Mouse (Mus musculus) hindbrain, embryonic 10.5 days (tissue): ENCODE measurements at regions not wholly inside any gene's neighbourhood (a gene's known extent, or its start where the extent isn't known, plus 50 kb on each side); places are given as distances from the start of the nearest gene placed in this dataset.

Source experiments
- DNase-seq: peaks from one replicate; pipeline ENCODE4 v3.0.0-alpha.2; 2017; ENCODE audit warnings: low spot score
- H3K27ac ChIP-seq: fragments of 300-500 bp; sonication (generic); 2 replicates; pipeline ENCODE4 v1.5.1; 2016; ENCODE audit warnings: mild to moderate bottlenecking, moderate library complexity
- H3K27me3 ChIP-seq: fragments of 300-500 bp; sonication (generic); 2 replicates; pipeline ENCODE4 v1.6.1; 2016; ENCODE audit warnings: mild to moderate bottlenecking; ENCODE audit not compliant: poor library complexity, insufficient read depth, severe bottlenecking
- H3K36me3 ChIP-seq: fragments of 300-500 bp; sonication (generic); 2 replicates; pipeline ENCODE4 v1.6.1; 2016; ENCODE audit warnings: mild to moderate bottlenecking, moderate library complexity
- H3K4me1 ChIP-seq: fragments of 300-500 bp; sonication (generic); replicated peaks from 2 replicates; pipeline ENCODE4 v1.6.1; 2016; ENCODE audit warnings: mild to moderate bottlenecking
- H3K4me3 ChIP-seq: fragments of 300-500 bp; sonication (generic); 2 replicates; pipeline ENCODE4 v1.5.1; 2016; ENCODE audit warnings: mild to moderate bottlenecking, moderate library complexity
- H3K9me3 ChIP-seq: fragments of 300-500 bp; sonication (generic); 2 replicates; pipeline ENCODE4 v1.6.1; 2016; ENCODE audit warnings: mild to moderate bottlenecking, moderate library complexity
- WGBS: fragments of 180-500 bp; shearing (Covaris S2); methylation state at CpG from one replicate; pipeline ENCODE4 v1.1.7; 2016; 5-methylcytosine and 5-hydroxymethylcytosine counted together

GRCm38 (mm10) chr13:35463850-35464249 lies 195.8 kb upstream of the Cdyl start:
- Histone ChIP-seq H3K4me3 (no peak overlapping the region), H3K4me1 (no peaks in the 10 kb centered on the region), H3K9me3 (no peaks in the 10 kb centered on the region), H3K27ac (no peak overlapping the region), H3K36me3 (no peaks in the 10 kb centered on the region), H3K27me3 (no peaks in the 10 kb centered on the region)
- WGBS = 77% methylated on average over 2 of the region's 2 CpGs
- no peak for DNase-seq

- Histone ChIP-seq H3K4me3 (no peak overlapping the region), H3K4me1 (no peaks in the 10 kb centered on the region), H3K9me3 (no peaks in the 10 kb centered on the region), H3K27me3 (no peaks in the 10 kb centered on the region), H3K36me3 (no peaks in the 10 kb centered on the region), H3K27ac (no peak overlapping the region)
- DNase-seq = no peak
- 84% methylated on average over 11 of the region's 11 CpGs for WGBS
Measured at GRCm38 (mm10) chr13:35469361-35470198, 190.1 kb upstream of the Cdyl start.

GRCm38 (mm10) chr13:35478226-35478625 lies 181.4 kb upstream of the Cdyl start:
- no peak for DNase-seq
- H3K27me3 ChIP-seq = no peaks in the 10 kb centered on the region
- H3K9me3 ChIP-seq = no peaks in the 10 kb centered on the region
- no peaks in the 10 kb centered on the region for H3K36me3 ChIP-seq
- no peak overlapping the region for H3K27ac ChIP-seq
- WGBS = 89% methylated on average over 2 of the region's 2 CpGs
- H3K4me3 ChIP-seq = no peak overlapping the region
- no peaks in the 10 kb centered on the region for H3K4me1 ChIP-seq

DNA sequence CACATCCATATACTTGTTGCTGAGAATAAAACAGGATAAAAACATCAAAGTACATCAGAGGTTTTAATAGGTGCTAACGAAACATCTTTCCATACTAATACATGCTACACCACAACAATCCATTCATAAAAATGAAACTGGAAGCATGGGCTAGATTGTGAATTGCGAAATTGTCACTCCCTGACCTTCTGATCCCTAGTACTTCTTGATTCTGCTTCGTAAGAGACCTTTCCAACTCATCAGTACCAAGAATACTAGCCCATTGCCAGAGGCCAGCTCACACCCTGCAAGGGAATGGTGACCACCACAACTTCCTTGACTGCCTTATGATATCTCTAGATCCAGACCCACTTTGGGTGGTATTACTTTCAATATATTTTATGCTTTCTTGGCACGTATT lies 177.3 kb upstream of the Cdyl start:
- H3K27ac ChIP-seq = no peak overlapping the region
- H3K36me3 ChIP-seq = no peaks in the 10 kb centered on the region
- no peaks in the 10 kb centered on the region for H3K4me1 ChIP-seq
- H3K9me3 ChIP-seq = no peaks in the 10 kb centered on the region
- 90% methylated on average over 4 of the region's 4 CpGs for WGBS
- no peak overlapping the region for H3K4me3 ChIP-seq
- DNase-seq = no peak
- H3K27me3 ChIP-seq = no peaks in the 10 kb centered on the region

DNA sequence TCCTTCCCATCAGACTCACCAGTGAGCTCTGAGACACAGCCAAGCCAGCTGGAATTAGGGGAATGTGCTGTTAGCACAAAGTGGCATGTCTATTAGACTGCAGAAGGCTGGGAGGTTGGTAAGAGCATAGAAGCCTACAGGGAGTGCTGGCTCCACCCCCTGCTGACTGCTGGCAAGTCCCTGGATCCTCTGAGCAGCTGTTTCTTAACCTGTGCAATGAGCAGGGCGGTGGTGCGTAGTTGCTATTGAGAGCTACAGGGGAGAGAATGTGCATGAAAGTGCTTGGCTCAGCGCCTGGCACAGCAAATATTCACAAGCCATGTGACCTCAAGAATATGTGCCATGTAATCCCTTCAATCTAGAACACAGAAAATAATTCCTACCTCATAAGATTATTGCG lies 173.5 kb upstream of the Cdyl start:
- H3K4me1 ChIP-seq = no peaks in the 10 kb centered on the region
- H3K36me3 ChIP-seq = no peaks in the 10 kb centered on the region
- H3K27ac ChIP-seq = no peak overlapping the region
- WGBS = 88% methylated on average over 4 of the region's 4 CpGs
- no peaks in the 10 kb centered on the region for H3K27me3 ChIP-seq
- no peak for DNase-seq
- no peaks in the 10 kb centered on the region for H3K9me3 ChIP-seq
- no peak overlapping the region for H3K4me3 ChIP-seq

- no peak overlapping the region for H3K27ac ChIP-seq
Measured at GRCm38 (mm10) chr13:35499776-35500175, 159.9 kb upstream of the Cdyl start.

GRCm38 (mm10) chr13:35500891-35501290 lies 158.7 kb upstream of the Cdyl start:
- no peaks in the 10 kb centered on the region for H3K9me3 ChIP-seq
- no peaks in the 10 kb centered on the region for H3K27me3 ChIP-seq
- H3K4me3 ChIP-seq = no peak overlapping the region
- no peaks in the 10 kb centered on the region for H3K36me3 ChIP-seq
- WGBS = 59% methylated on average over 5 of the region's 5 CpGs
- H3K27ac ChIP-seq = no peak overlapping the region
- H3K4me1 ChIP-seq = peaks cover 15% of the 10 kb centered on the region
- DNase-seq = no peak

More at GRCm38 (mm10) chr13:35499776-35500175, 159.9 kb upstream of the Cdyl start:
- 94% methylated on average over 2 of the region's 2 CpGs for WGBS
- H3K9me3 ChIP-seq = 0 out of 2 replicates have a peak, but pooled peaks cover 4% of the 10 kb centered on the region
- H3K4me1 ChIP-seq = peaks cover 15% of the 10 kb centered on the region
- no peak overlapping the region for H3K4me3 ChIP-seq
- DNase-seq = no peak
- no peaks in the 10 kb centered on the region for H3K36me3 ChIP-seq
- H3K27me3 ChIP-seq = no peaks in the 10 kb centered on the region

GRCm38 (mm10) chr13:35501351-35502146 lies 158.1 kb upstream of the Cdyl start:
- peak; percentile 11 for DNase-seq
- Histone ChIP-seq H3K4me3 (no peak overlapping the region), H3K27me3 (no peaks in the 10 kb centered on the region), H3K27ac (no peak overlapping the region; the same call in 1 of the 2 replicates), H3K4me1 (peaks cover 15% of the 10 kb centered on the region), H3K9me3 (no peaks in the 10 kb centered on the region), H3K36me3 (no peaks in the 10 kb centered on the region)
- WGBS = 73% methylated on average over 11 of the region's 11 CpGs

- DNase-seq = no peak
- Histone ChIP-seq H3K4me3 (no peak overlapping the region), H3K27me3 (no peaks in the 10 kb centered on the region), H3K27ac (no peak overlapping the region), H3K36me3 (no peaks in the 10 kb centered on the region), H3K9me3 (no peaks in the 10 kb centered on the region), H3K4me1 (peaks cover 15% of the 10 kb centered on the region)
- 68% methylated on average over 5 of the region's 5 CpGs for WGBS
Measured at GRCm38 (mm10) chr13:35502147-35502522, 157.5 kb upstream of the Cdyl start.

DNA sequence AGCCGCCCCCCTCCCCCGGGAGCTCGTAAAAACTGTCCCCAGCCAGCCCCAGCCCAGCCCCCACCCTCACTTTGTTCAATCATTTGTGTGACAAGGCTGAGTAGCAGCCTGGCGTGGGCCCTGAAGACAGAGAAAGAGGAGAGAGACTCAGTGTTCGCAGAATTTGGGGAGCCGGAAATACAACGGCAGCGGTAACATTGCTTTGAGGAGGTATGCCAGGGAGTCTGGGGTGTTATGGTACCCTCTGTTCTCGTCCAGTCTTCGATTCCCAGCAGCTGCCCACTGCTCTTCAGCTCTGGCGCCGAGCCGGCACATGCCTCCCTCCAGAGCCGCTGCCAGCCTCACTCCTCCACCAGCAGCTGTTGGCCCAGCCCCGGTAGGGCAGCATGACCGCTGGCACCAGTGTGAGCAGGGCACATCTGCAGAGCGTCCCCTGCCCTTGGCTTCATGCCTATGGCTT lies 156.2 kb upstream of the Cdyl start:
- WGBS = 76% methylated on average over 17 of the region's 17 CpGs
- no peaks in the 10 kb centered on the region for H3K27me3 ChIP-seq
- H3K27ac ChIP-seq = peak overlapping the region; percentile 66; the same call in 1 of the 2 replicates
- no peaks in the 10 kb centered on the region for H3K36me3 ChIP-seq
- no peak overlapping the region for H3K4me3 ChIP-seq
- H3K9me3 ChIP-seq = no peaks in the 10 kb centered on the region
- no peak for DNase-seq
- peaks cover 15% of the 10 kb centered on the region for H3K4me1 ChIP-seq

DNA sequence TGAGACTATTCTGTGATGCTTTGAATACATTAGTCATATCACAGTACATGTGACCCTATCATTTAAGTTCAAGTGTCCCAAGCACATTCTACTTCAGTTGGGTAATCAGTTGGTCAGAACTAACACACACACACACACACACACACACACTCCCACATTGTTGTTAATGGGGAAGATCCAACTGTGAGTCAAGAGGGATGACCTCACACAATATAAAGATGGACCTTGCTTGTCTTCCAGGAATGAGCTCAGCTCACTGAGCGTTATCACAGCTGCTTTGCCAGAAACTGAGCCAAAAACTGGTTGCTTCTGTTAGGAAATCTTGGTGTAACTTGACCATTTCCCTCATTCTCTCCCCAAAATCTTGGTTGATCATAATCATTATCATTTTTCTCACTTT lies 152.4 kb upstream of the Cdyl start:
- no peak overlapping the region for H3K27ac ChIP-seq

GRCm38 (mm10) chr13:35512029-35512507 lies 147.6 kb upstream of the Cdyl start:
- Histone ChIP-seq H3K36me3 (no peaks in the 10 kb centered on the region), H3K4me3 (no peak overlapping the region), H3K27ac (no peak overlapping the region), H3K27me3 (no peaks in the 10 kb centered on the region), H3K4me1 (no peaks in the 10 kb centered on the region), H3K9me3 (no peaks in the 10 kb centered on the region)
- 87% methylated on average over 8 of the region's 8 CpGs for WGBS
- no peak for DNase-seq

More for the DNA sequence above, 152.4 kb upstream of the Cdyl start:
- peaks cover 12% of the 10 kb centered on the region for H3K4me1 ChIP-seq
- no peaks in the 10 kb centered on the region for H3K27me3 ChIP-seq
- DNase-seq = no peak
- H3K9me3 ChIP-seq = no peaks in the 10 kb centered on the region
- no peaks in the 10 kb centered on the region for H3K36me3 ChIP-seq
- WGBS = 84% methylated on average over 1 of the region's 1 CpGs
- no peak overlapping the region for H3K4me3 ChIP-seq

DNA sequence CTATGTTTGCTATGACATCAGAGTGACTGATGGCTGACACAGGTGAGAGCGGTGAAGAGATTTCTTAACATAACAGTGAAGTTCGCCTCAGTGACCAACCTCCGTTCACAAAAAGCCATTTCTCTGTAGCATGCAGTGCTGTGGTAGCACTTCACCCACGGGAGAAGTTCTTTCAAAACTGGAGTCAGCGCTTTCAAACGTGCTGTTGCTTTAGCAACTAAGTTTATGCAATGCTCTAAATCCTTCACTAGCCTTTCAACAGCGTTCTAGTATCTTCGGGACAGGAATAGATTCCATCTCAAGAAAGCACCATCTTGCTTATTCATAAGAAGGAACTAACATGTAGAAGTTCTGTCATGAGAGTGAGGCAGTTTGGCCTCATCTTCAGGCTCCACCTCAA lies 146.5 kb upstream of the Cdyl start:
- DNase-seq = no peak
- H3K4me1 ChIP-seq = no peaks in the 10 kb centered on the region
- H3K36me3 ChIP-seq = no peaks in the 10 kb centered on the region
- no peak overlapping the region for H3K4me3 ChIP-seq
- no peaks in the 10 kb centered on the region for H3K27me3 ChIP-seq
- H3K27ac ChIP-seq = no peak overlapping the region
- WGBS = 92% methylated on average over 8 of the region's 8 CpGs
- H3K9me3 ChIP-seq = no peaks in the 10 kb centered on the region
